Mouse (Mus musculus) spleen, adult 18-20 months (tissue): ENCODE data around the gene Pcbp2.

Experiments used
- DNase-seq, 2 experiments: peaks; one replicate each; pipeline ENCODE4 v3.0.0; 2022; ENCODE audit warnings: mixed read lengths in 2 of 2

Pcbp2 gene

DNA sequence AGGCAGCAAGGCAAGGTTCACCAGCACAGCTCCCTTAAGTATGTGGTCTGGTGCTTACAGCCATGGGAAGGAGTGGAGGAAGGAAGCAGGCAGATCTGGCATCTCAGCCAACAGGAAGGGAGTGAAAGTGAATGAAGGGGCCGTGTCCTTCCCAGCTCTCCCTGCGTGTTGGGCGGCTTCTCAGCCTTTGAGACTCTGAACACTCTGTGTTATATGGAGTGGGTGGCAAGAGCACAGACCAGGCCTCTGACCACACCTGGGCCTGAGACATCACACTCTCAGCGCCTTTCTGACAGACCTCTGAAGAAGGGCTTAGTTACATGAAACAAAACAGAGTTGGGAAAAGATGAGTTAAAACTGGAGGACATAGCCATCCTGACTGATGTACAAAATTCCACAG lies 60.2 kb downstream of the Pcbp2 start:
- no peak for DNase-seq

DNA sequence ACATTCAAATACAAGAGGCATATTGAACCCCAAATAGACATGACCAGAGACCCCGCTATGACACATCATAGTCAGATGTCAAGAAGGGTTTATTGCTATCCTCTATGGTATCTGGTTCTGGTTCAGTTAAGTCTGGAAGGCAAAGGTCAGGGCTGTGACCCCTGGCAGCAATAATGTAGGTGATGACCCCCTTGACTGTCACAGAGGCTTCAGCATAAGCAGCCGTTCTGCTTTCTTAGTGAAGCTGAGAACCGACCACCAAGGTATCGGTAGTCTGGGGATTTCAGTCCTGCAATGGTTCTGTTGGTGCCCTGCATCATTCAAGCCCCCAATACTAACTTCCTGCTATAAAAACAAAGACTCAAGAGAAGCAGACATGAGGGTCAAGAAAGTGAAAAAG lies 61.2 kb downstream of the Pcbp2 start:
- DNase-seq: no peak

DNA sequence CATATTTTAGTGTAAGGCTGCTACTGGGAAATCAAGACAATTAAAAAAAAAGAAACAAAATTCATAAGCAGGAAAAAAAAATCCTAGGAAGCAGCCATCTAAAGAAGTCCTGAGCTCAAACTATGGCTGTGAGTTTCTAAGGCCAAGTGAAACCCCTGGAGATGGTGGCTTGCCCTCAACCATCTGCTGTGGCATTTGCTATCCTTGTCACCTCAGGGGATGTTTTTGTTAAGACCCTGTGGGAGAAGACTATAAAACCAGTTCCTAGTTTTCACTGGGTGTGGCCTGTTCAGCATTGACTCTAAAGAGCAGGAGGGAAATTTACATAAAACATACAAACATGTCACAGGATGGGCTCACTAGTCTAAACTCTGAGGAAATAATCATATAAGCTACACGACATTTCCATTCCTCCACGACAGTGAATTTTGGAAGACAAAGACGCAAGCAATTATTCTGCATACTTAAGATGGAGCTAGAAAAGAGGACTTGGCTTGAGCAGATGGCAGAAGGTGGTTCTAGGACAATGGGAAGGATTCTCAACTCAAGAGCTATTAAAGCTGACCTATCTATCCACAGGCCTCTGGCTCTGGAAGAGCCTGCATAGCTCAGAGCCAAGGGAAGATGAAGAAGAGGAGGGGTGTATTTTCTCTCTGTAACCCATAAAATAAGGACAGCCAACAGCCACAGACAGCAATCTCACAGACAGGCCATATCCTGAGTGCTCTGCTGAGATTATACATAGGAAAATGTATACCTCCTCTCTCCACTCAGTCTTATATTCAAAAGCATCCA lies 62.0 kb downstream of the Pcbp2 start:
- DNase-seq: no peak

DNA sequence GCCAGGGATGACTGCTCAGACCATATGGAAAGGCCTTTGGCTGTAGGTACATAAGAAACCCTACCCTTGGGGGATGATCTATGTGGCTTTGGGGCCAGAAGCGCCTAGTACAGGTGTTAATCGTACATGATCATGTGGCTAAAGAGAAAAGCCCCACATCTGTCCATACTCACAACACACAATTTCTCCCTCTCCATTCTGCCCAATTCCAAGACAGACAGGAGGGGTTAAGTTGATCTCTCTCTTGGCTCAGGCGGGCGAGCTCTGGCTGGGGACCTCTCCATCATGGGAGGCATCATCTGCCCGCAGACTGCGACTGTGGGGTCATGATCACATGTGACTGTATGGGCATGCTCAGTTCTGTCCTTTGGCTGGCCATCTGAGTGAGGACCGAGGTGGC lies 63.6 kb downstream of the Pcbp2 start:
- DNase-seq: no peak

DNA sequence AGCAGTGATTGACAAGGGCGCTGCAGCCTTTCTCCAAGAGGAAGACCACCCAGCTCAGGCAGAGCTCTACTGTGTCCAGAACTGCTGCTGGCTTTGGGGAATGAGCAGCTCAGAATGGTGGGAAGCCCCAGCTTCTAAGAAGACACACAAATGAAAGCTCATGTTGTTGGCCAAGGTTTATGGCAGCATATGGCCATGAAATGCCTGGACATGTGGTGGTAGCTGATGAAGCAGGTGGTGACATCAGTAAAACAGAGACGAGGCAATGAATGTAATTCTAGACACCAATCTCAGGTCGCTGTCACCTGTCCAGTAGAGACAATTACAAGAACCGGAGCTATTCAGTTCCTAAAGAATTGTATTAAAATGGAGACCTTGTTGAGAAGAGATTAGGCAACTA lies 74.5 kb downstream of the Pcbp2 start:
- DNase-seq: no peak

DNA sequence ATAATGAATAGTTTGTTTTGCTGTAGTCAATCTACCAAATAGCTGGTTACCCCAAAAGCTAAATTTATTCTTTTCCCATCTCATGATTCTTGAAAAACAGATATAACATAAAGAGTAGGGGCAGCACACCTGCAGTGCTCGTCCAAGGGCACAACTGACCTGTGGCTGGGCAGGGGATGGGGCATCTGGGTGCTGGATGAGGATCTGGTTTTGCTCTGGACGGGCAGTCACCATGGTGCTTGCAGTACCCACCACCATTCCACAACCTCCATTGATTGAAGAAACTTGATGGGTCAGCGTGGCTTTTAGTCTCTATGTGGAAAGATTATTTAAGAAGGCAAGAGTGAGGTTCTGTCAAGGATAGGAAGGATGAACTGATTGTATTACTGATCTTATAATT lies 75.9 kb downstream of the Pcbp2 start:
- DNase-seq: no peak

DNA sequence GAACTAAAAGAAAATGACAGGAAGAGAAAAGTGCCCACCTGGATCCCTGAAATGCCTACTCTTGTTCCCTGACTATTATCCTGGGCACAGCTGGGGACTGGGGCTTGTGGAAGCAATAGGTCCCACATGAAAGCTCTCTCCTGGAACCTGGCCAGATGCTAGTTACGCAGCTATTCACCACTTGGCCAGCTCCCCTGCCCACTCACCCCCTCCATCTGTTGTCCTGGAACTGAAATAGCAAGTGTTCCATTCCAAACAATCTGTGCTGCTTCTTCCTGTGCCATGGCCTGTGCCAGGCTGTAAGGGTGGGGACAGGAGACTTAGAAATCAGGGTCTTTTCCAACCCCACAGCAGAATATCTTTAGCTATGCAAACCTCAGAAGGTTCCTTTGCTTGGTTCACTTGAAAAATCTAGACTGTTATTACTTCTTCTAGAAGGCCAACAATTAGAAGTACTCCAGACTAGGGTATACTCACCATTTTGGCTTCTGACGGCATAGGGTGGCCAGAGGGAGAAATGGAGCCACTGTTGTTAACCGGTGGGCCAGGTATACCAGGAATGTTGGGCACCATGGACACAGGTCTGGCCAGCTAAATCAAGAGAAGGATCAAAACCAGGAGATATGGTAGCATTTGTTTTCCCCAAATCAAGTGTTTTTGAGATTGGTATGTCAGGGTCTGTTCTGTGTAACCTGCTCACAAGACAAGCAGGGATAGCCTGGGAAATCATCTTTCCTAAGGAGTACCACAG lies 76.5 kb downstream of the Pcbp2 start:
- DNase-seq: no peak

DNA sequence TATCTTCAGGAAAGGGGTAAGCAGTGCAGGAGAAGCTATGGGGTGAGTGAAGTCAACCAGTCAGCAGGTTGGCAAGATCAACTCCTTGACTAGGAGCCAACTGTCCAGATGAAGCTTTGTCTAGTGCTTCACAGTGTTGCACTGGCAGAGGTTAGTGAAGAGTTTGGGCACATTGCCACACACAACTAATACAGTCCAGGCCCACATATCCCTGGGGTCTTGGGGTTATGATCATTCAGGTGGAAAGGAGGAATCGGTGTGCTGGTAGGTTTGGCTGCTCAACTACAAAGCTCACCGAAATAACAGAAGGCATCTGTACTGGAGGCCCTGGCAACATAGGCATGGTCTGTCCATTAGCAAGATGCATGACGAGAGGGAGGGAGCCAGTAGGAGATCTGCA lies 77.1 kb downstream of the Pcbp2 start:
- no peak for DNase-seq
